Mouse (Mus musculus): ENCODE data around the gene Ntng2.

The Ntng2 gene

DNA sequence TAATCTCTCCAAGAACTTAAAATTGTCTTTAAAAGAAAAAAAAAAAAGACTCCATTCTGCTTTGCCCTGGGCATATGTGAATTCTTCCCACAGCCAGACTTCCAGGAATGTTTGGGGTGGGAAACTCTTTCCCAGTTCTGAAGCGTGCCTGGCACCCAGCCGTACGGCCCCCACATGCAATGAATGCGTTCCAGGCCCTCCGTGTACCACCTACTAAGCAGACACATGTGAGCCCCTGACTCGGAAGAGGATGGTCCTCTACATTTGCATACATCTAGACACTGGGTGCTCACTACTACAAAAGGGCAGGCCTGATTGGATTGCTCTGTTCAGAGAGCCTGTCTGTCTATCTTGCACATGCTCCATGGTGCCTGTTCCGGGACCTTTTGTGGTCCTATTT is 17.0 kb downstream of the Ntng2 start:
- no peak for DNase-seq

DNA sequence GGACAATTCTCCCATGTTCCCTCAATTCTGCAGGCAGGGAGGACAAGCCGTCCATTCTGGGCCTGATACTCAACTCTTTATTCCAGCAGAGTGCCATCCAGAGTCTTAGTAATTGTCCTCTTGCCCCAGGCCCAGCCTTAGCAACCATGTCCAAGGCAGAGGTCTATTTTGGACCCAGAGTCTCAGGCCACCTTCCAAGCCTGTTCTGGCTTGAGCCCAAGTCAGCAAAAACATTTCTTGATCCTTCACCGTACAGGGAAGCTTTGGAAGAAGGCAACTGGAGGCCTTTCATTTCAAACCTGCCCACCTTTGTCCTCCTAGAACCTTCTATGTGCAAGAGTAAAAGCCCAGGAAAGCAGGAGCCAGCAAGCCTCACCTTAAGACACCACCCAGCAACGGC is 17.8 kb downstream of the Ntng2 start:
- no peak for DNase-seq

DNA sequence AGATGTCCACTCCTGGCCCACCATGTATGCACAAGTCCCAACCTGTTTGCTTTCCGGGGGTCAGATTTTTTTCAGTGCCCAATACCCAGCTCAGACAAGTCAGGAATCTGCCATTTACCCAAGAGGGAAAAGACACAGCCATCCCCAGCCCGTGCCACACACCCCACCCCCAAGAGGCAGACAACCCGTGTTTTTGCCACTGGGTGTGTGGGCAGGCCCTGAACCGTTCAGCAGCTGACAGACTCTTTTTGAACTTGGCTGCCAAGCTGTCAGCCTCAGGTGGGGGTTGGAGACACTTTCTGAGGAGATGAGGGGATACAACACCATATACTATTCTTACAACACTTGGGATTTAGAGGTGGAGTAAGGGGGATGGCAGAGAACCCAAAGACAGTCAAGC is 18.8 kb downstream of the Ntng2 start:
- no peak for DNase-seq

DNA sequence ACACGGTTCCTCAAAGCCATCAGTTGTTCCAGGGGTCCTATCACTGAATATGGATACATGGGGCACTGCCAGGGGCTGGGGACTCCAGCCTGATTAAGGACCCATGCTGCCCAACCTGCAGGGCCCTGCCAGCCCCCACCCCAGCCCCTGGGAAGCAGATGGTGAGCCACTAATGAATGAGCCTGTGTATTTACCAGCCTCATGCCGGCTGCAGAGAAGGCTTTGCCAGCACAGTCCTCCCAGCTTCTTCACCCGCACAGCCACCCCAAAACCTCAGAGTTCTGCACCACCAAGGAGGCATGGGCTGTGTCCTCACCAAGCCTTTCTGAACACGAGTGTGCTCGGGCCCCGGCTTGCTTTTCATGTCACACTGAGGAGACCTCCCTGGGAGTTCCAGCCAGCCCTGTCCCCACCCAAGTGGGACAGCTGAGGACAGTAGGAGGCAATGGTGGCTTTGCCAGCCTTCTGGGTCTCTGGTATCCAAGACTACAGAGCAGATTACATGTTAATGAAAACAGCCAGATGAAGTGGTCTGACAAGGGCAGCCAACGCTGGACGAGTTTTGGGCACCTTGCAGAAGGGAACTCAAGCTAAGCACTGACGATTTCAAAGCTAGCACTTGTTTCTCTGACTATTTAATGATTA is 22.5 kb downstream of the Ntng2 start:
- DNase-seq: no peak

DNA sequence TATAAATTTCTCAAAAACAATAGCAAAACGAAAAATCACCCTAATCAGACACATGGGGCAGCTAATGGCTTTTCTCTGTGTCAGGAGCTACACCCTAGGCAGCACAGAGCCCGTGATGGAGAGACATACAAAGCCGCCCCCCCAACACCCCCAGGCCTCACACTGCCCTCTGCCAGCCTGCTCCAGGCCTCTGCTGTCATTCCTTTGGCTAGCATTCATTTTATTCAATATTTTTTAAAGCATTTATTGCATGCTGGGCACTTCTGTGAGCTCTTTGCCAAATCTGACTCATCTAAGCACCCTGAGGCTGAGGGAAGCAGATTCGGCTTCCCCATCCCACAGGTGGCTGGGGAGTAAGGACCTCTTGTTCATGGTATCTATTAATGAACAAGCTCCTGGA is 26.1 kb downstream of the Ntng2 start:
- DNase-seq: no peak

DNA sequence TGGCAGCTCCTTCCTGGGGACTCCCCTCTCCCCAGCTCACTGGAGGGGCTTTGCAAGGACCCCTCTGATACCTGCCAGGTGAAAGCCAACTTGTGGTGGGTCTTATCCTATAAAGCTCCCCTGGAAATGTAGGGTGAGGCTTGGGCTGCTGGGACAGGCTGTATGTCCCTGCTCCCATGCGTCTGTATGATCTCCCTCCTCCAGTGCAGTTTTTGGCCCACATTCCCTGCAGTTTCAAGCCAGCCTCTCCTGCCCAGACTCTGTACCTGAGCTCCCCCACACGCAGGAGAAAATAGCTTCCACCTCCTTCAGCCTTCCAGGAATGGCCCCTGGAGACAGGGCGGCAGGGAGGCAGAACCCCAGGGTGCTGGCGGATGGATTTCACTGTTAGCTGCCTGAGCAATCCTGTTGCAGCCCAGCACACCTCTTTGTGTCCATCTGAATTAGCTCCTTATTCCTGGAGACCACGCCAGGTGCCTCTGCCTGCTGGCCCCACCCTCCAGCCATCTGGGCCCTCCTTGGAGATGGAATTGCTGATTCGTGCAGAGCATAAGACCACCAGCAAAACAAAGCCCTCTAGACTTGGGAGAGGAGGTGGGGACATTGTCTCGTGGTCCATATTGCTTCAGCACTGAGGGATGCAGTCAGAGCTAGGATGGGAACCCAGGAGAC is 29.1 kb downstream of the Ntng2 start:
- no peak for DNase-seq

DNA sequence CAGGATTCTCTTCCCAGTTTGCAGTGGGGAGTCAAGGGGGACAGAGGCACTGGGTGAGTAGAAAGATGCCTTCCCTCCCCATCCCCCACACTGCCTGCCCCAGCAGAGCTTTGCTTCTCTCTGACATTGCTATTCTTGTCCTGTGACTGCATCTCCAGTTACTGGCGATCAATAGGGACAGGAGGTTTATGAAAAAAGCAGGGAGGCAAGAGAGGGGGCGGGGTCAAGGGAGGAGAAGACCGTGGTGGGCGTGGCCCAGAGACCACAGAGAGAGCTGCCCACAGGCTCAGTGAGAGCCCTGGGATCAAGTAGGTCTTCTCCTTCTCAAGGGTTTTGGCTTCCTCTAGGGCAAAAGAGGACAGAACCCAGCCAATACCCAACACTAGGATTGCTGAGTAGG is 30.5 kb downstream of the Ntng2 start:
- DNase-seq: no peak

DNA sequence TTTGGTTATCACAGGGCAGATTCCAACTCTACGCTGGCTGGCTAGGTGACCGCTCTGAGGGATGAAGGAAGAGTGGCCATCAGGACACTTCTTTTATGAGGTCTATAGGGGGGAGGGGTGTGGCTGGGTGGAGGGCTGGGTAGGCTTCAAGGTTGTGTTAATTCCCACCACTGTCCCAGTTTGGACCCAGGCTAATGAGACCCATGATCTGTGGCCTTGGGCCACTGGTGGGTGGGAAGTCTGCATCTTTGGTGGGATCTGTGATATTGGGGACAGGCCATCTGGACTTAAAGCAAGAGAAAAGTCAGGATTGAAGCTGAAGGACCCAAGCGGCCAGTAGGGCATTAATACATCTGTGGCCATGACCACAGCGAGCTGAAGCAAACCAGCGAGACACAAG is 34.0 kb downstream of the Ntng2 start:
- no peak for DNase-seq

DNA sequence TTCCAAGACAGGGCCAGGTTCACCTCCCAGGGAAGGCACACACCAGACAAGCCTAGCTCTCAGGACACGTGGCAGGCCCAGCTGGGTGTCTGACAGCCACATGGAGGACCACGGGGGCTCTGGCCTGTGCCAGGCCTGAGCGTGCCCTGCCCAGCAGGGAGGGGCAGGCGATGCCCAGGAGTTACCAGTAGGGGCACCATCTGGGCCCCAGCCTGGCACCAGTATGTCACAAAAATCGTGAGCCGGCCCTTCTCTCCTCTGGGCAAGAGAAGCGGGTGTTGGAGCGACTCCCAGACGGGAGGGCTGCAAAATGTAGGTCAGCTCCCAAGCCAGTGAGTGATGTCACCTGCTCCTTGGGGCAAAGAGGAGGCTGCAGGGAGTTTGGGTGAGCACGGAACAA is 34.9 kb downstream of the Ntng2 start:
- no peak for DNase-seq

DNA sequence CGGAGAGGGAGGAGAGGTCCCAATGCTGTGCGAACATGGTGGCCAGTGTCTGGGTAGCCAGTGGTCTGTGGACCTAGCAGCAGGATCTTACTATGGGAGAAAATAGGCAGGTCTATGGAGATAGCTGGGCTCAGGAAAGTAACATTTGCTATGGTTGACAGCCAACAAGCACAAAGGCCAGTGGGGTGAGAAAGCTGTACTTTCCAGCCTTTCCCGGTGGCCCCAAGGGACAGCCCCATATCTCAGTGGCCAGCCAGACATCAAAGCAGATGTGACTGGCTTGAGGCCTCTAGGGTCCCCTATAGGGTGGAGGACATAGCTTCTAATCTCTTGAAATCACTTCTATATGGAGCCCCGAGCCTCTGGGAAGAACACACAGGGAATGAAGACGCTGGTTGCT is 35.8 kb downstream of the Ntng2 start:
- no peak for DNase-seq

DNA sequence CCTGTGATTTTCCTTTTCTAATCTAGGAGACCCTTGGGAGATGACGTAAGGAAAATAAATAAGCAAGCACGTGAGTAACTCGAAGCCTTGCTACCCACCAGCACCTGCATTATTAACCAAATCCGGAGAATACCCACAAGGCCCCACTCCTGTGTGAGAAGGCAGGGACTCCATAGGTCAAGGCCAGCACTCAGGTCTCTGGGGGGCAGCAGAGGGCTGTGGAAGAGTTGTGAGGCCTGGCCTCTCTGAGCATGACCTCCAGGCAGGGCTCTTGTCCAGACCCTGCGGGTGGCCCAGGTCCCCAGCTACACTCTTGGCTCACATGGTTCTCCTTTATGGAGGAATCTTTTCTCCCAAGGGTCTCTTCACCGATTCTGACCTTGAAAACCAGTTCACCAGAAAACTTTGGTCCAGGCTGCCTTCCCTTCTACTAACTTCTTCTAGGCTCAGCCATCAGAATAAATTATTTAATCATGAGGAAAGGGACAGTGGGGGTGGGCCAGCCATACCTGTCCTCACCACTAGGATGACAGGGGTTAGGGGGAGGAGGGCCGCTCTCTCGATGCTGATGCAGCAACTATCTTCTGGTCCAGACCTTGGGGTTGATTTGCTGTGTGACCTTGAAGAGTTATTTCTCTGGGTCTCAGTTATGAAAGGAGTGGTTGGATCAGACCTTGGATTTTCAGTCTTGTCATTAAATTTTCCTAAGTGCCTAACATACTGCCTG is 36.4 kb downstream of the Ntng2 start:
- peak; percentile 55 for DNase-seq

DNA sequence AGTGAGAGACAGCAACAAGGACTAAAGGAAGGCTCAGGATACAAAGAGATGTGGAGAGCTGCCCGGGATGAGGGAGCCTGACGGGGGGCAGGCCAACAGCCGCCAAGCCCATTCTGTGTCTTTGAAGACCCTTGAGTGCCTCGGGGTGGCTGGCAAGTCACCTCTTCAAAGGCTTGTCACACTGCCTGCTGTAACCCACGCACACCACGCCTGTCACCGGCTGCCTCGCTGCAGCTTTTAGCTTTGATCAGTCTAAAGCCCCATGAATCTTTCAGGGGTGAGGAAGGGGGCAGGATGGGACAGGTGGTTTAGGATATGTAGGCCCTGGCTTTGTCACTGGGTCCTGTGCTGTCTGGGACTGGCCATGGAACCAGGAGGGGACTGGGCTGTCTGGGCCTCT is 46.6 kb downstream of the Ntng2 start:
- DNase-seq: no peak

DNA sequence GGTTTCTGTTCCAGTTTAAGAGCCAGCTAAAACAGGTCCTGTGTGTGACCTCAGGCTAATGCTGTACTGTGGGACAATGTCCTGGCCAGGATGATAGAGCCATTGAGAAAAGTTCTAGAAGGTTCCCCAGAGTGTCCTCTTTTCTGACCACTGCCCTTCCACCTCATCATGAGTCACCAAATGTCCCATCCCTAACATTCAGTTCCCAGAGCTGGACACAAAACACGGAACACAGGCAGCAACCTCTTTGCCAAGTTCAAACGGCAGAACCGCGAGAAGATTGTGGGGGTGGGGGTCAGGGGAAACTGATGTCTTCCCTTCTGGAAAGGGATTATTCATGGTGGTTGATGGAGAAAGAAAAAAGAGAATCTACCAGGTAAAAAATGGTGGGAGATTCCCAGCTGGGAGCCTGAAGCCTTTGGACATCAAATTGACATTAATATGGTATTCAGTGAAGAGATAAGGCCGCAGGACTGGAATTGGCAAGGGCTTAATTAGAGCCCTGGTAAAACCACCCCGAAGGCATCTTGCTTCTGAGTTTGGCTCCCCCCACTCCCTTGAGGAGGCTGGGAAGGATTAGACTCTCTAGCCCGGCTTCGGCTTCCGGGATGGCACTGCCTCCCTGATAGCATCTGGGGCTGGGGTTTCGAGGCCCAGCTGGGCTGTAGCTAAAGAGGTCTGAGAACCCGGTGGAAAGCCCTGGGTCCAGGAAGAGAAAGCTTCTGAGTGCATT is 51.4 kb downstream of the Ntng2 start:
- no peak for DNase-seq

DNA sequence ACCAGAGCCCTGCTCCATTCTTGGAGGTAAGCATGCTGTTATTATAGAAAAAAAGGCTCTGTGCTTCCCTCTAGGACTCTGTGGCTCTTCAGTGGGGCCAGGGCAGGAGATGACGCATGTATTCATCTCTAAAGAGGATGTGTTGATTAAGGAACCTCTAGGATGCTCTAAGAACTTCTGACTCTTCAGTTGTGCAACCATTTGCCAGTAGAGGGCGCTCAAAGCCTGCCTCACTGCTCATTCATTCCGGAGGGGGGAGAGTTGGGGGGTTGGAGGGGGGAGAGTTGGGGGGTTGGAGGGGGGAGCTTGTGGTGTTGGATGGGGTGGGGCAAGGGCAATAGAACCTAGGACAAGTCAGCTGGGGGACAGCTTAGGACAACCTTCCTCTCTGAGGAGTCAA is 52.9 kb downstream of the Ntng2 start:
- peak; percentile 34 for DNase-seq

DNA sequence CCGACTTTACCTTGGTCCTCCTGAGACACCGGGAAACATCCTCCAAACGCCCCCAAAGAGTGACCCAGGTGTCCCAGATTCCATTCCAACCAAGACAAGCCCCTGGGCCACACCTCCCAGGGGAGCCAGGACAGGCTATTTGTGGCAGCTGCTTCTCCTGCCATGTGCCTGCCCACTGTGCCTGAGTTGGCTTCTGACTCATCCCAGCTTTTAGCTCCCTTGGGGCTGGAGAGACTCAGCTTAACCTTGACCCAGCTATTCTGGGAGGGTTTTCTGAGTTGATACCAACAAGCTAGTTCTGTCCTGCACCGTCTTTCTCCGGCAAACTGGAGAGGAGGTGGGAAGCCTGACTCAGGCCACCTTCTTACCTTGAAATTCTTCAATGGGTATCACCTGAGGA is 54.4 kb downstream of the Ntng2 start:
- DNase-seq: no peak

DNA sequence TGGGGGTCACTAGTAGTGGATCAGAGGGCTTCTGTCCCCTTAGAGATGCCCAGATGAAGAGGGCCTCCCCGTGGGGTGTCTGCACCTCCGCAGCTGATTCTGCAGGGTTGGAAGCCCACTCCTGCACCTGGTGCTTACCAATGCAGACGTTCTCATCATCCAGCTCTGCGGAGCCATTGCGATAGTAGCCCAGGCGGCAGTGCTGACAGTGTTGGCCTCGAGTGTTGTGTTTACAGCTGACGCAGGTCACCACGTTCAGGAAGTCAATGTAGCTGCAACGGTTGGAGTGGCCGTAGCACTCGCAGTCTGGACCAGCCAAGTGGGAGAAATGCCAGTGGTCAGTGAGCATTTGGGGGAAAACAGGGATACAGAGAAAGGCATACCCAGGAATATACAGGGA is 56.0 kb downstream of the Ntng2 start:
- no peak for DNase-seq

DNA sequence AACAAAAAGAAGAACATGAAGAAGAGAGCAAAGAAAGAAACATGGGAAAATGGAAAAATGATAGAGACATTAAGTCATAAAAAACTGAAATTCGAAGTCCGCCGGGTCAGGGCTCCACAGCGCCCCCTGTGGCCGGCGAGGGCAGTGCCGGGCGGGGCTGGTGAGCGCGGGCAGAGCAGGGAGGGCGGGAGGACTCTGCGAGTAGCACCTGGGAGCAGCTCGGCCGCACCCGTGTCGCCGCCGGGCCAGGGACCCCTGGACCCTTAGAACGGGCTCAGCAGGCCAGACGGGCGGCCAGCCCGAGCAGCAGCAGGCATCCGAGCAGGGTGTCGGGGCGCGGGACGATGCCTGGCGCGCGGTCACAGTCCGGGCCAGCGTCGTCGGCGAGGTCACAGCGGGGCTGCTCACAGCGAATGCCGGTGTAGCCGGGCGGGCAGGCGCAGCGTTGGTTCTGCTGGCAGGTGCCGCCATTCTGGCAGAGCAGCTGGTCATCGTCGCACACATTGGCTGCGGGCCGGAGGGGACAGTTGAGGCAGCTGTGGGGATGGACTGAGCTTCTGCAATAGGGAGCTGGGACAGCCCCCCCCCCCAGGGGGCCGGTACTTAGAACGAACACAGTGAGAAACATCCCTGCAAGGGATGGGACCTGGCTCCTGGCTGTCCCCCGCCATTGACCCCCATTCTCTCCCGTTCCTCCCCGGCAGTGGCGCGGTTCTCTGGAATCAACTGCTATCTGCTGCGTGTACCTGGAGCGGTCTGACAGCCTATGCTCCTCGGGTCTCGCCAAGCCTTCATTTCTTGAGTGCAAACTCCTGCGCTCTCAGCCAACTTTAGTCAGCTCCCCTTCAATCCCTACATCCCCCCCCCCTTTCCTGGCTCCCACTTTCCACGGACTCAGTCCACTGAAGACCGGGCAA is 58.0 kb downstream of the Ntng2 start:
- DNase-seq: peak; percentile 70

DNA sequence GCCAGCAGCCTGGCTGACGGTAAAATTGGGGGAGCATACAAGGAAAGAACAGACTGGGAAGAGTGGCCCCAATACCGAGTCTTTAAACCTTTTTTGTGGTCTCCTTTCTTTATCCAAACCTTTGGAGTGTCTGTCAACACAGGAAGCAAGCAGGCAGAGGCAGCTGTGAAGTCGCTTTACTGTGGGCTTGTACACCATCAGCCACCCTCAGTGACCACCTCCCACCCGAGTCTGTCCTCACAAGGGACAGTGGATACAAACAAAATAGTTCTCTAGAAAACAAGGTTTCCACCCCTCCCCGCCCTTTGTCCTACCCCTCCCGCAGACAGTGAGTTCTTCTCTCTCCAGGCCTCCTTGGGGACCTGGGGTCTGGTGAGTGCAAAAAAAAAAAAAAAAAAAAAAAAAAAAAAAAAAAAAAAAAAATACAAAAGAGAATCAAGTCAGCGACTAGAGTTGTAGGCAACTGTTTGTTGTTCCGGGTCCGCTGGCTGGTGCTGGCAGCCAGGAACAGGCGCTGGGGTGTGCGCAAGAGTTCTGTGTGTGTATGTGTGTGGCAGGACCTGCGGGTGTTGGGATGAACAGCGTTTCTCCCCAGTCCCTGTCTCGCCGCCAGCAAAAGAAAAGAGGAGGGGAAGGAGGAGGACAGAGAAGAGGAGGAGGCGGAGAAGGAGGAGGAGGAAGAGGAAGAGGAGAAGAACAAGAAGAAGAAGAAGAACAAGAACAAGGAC is 58.8 kb downstream of the Ntng2 start:
- no peak for DNase-seq

DNA sequence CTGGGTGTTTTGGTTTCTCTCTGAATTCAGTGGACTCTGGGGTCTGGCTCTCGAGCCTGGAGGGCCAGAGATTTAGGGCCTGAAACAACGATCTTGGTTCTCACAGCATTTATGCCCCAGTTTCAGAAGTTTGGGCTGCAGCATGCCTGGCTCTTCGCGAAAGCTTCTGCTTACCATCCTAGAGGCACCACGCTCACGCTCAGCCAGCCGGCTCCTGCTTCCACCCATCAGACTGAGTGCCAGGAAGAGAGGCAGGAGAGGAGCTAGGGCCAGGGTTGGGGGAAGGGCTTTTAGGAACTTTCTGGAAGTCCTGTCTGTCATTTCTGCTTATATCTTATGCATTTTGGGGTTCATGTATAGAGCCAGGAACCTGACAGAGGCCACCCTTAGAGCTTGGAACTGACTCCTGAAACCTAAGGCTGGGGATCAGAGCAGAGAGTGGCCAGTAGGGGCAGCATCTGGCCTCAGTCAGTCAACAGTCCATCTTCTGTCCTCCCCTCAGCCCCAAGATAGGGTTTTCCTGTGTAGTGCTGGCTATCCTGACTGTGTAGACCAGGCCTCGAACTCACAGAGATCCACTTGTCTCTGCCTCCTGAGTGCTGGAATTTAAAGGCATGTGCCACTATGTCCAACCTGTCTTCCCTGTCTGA is 60.1 kb downstream of the Ntng2 start:
- DNase-seq: no peak

DNA sequence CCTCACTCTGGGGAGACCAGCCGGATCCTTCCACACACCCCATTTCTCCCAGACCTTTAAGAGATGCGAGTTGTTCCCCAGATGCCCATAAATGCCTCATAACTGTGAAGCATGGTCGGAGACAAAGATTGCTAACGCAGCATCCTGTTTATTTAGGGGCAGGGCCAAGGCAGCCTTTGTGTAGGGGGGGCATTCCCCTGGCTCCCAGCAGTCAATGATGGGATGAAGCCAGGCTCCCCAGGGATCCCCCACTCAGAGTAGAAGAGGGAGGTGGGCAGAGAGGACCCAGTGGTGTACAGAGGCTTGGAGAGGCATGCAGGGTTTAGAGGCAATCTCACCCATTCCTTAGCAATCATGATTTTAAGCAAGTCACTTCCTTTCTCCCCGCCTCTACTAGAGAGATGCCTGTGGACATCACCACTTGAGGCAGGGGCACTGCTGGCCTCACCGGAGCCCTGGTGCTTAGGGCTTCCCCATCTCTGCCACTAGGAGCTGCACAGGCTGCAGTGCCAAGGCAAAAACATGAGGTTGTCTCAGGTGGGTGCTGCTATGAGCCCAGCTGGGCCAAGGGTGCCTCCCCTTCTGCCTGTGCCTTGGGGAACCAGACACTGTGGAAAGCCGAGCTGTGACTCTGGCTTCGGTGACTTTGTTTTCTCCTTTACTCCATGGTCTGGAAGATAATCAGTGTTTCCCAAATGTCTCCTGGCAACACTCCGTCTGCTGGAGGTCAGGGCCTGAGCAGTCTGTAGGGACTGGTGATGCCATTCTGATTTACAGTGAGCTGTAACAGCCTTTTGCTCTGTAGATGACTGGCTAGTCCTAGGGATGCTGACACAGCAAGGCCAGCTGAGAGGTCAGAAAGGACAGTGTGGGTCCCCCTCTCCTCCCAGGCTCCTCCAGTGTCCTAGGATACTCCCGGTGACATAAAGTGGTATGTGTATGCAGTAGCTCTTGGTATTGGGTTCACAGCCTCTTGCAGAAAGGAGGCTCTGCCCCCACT is 61.3 kb downstream of the Ntng2 start:
- peak; percentile 45 for DNase-seq

All from kidney, adult 9 months (tissue).